Mouse (Mus musculus): ENCODE measurements around the gene Tbc1d9.
A peak's percentile ranks its signal among the peaks of the same experiment; 100 is the strongest.

Gene Tbc1d9

DNA sequence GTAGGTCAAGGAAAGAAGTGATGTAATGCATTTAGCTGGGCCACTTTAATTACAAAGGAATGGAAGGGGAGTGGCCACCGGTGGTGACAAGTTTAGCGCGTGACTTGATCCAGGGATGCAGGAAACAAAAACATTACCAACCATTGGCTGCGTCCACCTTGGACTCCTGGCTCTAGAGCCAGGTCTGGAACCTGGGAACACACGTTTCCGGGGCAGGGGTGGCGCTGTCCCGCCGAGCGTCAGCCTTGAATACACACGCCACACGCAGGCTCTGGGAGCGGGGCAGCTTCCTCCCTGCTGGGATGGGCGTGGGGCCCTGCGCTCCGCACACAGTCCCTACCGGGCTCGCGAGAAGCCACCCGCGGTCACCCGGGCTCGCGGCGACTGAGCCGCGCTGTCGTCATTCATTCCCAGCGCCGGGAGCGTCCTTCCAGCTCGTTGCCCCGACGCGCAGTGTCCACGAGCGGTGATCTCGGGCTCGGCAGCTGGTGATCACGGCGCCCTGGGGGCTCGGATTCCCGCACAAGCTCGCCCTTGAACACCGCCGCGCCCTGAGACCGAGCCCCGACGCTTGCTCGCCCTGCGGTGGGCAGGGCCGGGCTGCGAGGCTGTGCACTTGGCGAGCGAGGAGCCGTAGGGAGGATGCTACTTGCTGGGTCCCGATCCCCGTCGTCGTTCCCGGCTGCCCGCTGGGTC lies at the start of gene Tbc1d9:
Tbc1d9 (plus strand) TSS at position 118 of the 696 bp plus-strand sequence.
- peak; percentile 44 to 49 for DNase-seq (ENCODE audit: low spot score in 2 of 2)

GRCm38 (mm10) chr8:83135086-83135485 lies 30.1 kb upstream of the Tbc1d9 start:
- DNase-seq (ENCODE audit: low spot score in 2 of 2): no peak

- DNase-seq (ENCODE audit: low spot score in 2 of 2): no peak
These were observed 25.1 kb upstream of the Tbc1d9 start for GRCm38 (mm10) chr8:83140068-83140467.

- DNase-seq (ENCODE audit: low spot score in 2 of 2): no peak
These were observed 24.4 kb upstream of the Tbc1d9 start for GRCm38 (mm10) chr8:83140701-83141111.

- DNase-seq (ENCODE audit: low spot score in 2 of 2): no peak
These were observed 23.8 kb upstream of the Tbc1d9 start for GRCm38 (mm10) chr8:83141358-83141757.

GRCm38 (mm10) chr8:83144601-83145000 lies 20.6 kb upstream of the Tbc1d9 start:
- no peak for DNase-seq (ENCODE audit: low spot score in 2 of 2)

DNA sequence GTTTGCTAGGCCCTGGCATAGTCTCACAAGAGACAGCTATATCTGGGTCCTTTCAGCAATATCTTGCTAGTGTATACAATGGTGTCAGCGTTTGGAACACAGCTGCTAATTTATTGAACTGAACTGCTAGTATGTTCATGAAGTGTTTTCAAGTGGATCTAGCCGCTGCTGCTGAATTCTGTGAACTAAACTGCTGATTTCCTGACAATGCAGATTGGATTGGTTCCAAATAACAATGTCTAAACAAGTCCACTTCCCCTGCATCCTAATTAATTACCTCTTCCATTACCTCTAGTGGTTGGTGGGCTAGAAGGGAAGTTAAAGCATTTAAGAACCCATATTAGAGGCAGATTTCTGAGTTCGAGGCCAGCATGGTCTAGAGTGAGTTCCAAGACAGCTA lies 19.7 kb upstream of the Tbc1d9 start:
- DNase-seq (ENCODE audit: low spot score in 2 of 2): no peak

GRCm38 (mm10) chr8:83149124-83149523 lies 16.0 kb upstream of the Tbc1d9 start:
- no peak for DNase-seq (ENCODE audit: low spot score in 2 of 2)

- no peak for DNase-seq (ENCODE audit: low spot score in 2 of 2)
These were observed 13.1 kb upstream of the Tbc1d9 start for GRCm38 (mm10) chr8:83152055-83152454.

DNA sequence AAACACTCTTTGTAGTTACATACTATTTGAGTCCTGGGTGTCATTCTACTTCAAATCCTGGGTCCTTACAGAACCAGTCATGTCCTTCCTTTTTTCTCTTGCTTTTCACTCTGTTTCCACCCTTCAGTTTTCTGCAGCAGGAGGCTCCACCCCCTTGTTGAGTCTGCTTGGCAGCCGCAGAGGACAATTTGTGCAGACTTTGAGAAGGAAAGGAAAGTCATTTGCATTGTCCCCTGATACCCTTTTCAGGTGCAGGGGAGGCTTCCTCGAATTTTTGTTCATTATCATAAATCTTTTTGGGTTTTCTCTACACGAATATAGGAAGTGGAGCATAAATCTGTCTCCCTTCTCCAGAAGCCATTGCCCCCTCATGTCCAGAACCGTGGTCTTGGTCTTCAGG lies 12.7 kb upstream of the Tbc1d9 start:
- DNase-seq (ENCODE audit: low spot score in 2 of 2): no peak

DNA sequence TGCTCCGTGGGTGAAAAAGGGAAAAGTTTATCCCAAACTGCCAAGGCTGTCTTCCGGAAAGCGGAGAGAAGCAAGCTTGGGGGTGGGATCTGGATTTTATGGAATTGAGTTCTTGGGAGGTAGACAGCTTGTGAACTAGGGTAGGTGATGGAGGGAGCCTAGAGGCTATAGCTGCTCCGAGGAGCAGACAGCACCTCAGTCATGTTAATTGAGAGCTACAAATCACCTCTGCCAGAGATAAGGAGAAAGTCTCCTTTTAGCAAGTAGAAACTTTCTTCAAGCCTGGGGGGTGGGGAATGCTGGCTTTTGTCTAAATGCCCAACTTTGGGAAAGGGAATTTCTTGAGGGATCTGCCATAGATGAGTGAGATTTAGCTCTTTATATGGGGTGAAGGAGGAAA lies 10.0 kb upstream of the Tbc1d9 start:
- no peak for DNase-seq (ENCODE audit: low spot score in 2 of 2)

DNA sequence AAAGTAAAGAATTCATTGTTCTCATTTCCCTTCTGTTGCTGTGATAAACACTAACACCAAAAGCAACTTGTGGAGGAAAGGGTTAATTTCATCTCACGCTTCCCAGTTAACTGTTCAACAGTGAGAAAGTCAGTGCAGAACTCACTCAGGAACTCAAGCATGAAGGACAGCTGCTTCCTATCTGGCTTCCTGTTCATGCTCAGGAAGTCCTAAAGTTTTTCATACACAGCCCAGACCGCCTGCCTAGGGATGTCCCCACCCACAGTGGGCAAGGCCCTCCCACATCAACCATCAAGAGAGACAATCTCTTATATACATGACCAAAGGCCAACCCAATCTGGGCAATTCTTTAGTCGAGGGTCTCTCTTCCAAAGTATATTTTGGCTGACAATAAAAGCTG lies 6.2 kb upstream of the Tbc1d9 start:
- no peak for DNase-seq (ENCODE audit: low spot score in 2 of 2)

GRCm38 (mm10) chr8:83159615-83160014 lies 5.5 kb upstream of the Tbc1d9 start:
- no peak for DNase-seq (ENCODE audit: low spot score in 2 of 2)

DNA sequence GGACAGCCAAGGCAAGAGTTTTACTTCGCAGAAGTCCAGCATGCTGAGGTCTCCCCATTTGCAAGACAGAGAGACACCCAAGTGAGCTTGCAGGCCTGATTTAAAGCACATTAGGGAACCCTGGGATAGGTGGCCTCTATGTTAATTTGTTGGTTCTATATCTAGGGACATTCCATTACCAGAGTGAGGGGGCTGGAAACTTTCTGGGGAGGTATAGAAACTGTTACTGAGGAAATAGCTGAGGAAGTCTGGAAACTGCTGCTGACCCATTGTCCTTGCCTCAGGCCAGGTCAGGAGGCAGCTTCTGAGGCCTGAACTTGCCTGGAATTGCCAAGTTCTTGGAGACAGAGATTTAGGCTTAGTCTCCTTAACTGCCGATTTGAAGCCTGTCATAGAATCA lies 4.5 kb upstream of the Tbc1d9 start:
- DNase-seq (ENCODE audit: low spot score in 2 of 2): no peak

DNA sequence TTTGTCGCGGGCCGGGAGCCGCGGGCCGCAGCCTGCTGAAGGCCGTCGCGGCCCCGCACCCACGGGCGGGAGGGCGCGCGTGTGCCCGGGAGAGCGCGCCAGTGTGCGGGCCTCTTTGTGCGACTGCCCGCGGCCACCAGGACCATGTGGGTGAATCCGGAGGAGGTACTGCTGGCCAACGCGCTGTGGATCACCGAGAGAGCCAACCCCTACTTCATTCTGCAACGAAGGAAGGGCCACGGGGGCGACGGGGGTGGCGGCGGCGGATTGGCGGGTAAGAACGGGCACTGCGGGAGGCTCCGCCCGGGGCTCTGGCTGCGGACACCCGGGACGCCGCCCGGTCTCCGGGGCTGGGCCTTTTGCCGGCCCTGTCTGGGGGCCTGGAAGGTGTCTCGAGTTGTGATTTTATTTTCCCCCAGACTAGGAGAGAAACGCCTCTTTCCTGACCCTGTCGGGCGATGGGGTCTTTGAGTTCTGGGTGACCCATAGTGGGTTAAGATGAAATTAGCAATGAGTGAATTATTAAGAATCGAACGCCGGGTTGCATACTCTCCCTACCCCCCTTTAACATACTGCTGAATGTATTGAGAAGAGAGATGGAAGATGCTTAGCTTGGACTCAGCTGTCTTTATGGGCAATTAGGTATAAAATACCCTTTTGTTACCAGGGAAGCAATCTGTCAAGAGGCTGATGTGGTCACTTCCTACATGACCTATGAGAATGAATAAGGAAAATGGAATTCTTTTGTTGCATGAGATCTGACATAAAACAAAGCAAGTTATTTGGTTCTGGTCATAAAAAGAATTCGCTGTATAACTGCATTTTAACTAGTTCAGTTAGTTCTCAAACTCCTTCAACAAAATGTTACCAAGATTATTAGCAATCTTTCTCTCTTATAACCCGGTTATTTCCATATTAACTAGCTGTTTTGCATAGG lies 1.0 kb downstream of the Tbc1d9 start, which contains the start of gene Gm10645:
Gm10645 (minus strand) TSS at position 240 of the 937 bp plus-strand sequence.
- peak; percentile 47 to 50 for DNase-seq (ENCODE audit: low spot score in 2 of 2)

- DNase-seq (ENCODE audit: low spot score in 2 of 2): no peak
These were observed 2.8 kb downstream of the Tbc1d9 start for GRCm38 (mm10) chr8:83167932-83168331.

DNA sequence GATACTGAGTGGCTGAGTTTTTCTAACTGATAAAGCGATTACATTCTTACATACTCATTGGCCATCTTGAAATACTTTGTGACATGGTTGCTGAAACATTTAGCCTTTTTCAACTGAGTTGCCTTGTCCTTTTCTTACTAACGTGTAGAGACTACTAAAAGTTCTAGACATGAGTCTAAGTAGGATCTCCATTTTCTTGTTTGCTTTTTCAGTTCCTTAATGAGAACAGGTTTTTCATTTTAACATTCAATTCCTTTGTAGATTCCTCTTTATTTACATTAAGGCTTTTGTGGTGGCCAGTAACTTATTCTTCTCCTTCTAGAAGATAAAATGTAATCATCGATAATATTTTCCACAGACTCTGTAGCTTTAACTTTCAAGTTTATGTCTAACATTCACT lies 4.0 kb downstream of the Tbc1d9 start:
- DNase-seq (ENCODE audit: low spot score in 2 of 2): no peak

DNA sequence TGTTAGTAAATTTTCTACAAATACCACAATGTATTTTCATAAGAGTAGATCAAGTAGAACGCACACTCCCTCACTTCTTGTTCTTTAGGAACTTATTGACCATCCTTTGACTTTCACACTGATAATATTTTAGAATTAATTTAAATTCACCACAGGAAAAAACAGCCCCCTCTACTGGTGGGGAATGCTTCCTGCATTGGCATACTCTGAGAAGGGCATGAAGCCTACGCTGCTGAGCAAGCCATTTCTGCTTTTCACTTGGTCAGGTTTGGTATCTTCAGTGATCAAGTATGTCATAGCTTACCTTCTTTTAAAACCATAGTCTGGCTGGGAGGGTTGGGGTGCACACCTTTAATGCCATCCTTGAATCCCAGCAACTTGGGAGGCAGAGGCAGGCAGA lies 4.6 kb downstream of the Tbc1d9 start:
- no peak for DNase-seq (ENCODE audit: low spot score in 2 of 2)

DNA sequence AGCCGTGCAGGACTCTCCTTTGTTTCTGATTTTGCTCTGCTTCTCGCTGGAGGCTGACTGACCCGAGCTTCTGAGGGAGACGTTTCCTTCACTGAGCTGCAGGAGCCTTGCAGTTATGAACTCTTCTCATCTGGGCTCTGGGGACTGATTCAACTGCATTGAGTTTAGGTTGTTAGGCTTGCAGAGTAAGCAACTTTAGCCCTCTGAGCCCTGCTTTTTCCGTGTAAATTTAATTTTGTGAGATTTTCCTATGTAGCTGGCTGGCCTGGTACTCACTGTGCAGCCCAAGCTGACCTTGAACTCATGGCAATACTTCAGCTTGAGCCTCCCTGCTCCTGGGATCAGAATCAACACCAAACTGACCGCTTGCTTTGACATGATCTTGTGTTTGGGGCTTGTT lies 5.7 kb downstream of the Tbc1d9 start:
- DNase-seq (ENCODE audit: low spot score in 2 of 2): no peak

- no peak for DNase-seq (ENCODE audit: low spot score in 2 of 2)
These were observed 10.5 kb downstream of the Tbc1d9 start for GRCm38 (mm10) chr8:83175680-83176079.

DNA sequence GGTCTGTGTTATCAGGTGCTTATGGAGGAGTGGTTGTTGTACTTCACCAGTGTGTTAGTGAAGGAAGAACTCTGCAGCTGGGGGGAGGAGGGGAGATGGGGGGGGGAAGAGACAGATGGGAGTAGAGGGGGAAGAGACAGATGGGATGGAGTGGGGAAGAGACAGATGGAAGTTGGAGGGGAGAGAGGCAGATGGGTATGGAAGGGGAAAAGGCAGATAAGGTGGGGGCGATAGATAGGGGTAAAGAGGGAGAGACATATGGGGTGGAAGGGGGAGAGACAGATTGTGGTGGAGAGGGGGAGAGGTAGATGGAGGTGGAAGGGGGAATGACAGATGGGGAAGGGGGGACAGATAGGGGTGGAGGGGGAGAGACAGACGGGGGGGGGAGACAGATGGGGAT lies 11.6 kb downstream of the Tbc1d9 start:
- no peak for DNase-seq (ENCODE audit: low spot score in 2 of 2)

DNA sequence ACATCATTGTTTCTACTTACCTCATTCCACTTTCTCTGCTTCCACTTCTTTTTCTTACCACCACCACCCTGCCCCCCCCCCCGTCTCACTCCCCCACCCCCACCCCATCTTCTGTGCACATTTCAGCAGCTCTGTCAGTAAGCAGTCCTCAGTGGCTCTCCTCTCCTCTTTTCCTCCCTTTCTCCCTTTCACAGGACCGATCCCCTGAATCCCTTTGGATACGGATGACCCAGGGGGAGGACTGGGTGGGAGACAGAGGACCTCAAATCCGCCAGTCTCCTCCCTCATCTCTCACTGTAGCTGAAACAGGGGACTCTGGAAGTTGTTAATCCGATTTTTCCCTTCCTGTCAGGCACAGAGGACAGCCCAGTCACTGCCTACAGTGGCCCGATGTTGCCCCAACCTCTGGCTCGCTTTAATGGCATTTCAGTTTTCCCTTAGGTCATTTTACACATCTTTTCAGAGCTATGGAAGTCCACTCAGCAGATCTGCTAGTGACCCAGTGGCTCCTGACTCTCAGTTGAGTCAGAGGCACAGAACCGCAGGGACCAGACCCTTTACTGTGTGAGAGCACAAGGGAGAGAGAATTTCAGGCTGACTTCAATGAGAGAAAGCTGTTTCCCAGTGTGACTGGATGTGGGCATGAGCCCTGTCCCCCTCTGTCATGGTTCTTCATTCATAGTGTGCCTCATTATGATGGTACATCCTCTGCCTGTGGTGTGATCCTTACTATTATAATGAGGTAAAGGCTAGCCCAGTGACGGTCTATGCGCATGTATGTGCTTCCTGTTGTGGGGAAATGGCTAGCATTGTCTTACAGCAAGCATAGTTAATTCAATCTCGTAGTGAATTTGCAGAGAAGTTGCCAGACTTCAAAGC lies 12.4 kb downstream of the Tbc1d9 start:
- DNase-seq (ENCODE audit: low spot score in 2 of 2): no peak

All from frontal cortex, postnatal 25 days (tissue).